Mouse (Mus musculus) pancreas, adult 10 weeks (tissue): ENCODE measurements around the gene Rasl11b. TPM values are rescaled to one million over a fixed set of nuclear protein-coding genes. Genes with fewer than 3 reads are reported as not detected.

Experiments used
- polyA plus RNA-seq: library from polyadenylated mRNA; stranded (reverse); fragments of 350-450 nt; fragmentation: Illumina TruSeq; extraction: RNeasy Lipid Tissue Mini Kit (QIAGEN cat#74804); gene quantifications from one replicate; pipeline ENCODE4 v1.2.3, GENCODE M21; 2015; ENCODE audit warnings: low read depth, low replicate concordance; ENCODE audit not compliant: insufficient read depth

The Rasl11b gene
- 1.3 TPM for polyA plus RNA-seq

GRCm38 (mm10) chr5:74194841-74195613 lies at the start of gene Rasl11b:
Rasl11b (plus strand) TSS chr5:74195286.

Other genes with a start within 250 kb of the Rasl11b start
- 4.9 TPM for gene Usp46, start 126.9 kb upstream of the Rasl11b start, polyA plus RNA-seq